Comparison of ENCODE assay signal across 12 mouse cellular contexts in the genomic region with DNA sequence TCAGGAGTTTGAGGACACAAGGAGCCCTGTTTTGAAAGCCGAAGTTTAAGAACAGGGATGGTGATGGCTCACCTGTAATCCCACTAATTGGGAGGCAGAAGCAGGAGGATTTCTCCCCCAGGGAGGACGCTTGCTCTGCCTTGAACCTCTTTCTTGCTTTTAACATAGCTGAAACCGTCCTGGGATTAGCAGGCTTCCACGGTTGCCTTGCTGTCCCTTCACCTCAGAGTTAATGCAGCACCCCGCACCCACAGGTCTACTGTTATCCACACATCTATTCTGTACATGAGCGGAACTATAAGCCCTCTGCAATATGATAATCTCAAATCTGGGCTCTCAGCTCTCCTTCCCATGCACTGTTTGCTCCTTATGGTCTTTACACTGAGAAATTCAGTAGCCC. TPM values are rescaled to one million over a fixed set of nuclear protein-coding genes. Genes with fewer than 3 reads are reported as not detected.
"Had no signal": no experiment of that assay in that cellular context is flagged by ENCODE, and none has a peak within 500 bp of the region (broad histone marks: within the 10 kb centered on the region; RNA-seq: fewer than 3 reads in every experiment).

No protein-coding gene starts in this region.

- ATAC-seq: hindbrain, embryonic 16.5 days had no signal

- H3K9ac ChIP-seq: heart, embryonic 13.5 days; heart, embryonic 15.5 days; hindbrain, embryonic 14.5 days; intestine, embryonic 15.5 days; limb, embryonic 12.5 days had no signal

- H3K4me3 ChIP-seq: gastrocnemius, adult 2 months; heart, embryonic 13.5 days; heart, embryonic 15.5 days; intestine, embryonic 15.5 days; layer of hippocampus, adult 2 months; left cerebral cortex, adult 2 months; limb, embryonic 10.5 days; limb, embryonic 12.5 days had no signal

- H3K9me3 ChIP-seq: heart, embryonic 13.5 days; heart, embryonic 15.5 days; intestine, embryonic 15.5 days; limb, embryonic 10.5 days; limb, embryonic 12.5 days had no signal

- H3K36me3 ChIP-seq: heart, embryonic 13.5 days; heart, embryonic 15.5 days; intestine, embryonic 15.5 days had no signal

- H3K27me3 ChIP-seq: heart, embryonic 13.5 days; heart, embryonic 15.5 days; intestine, embryonic 15.5 days; limb, embryonic 12.5 days had no signal

- H3K4me2 ChIP-seq: heart, embryonic 11.5 days; heart, embryonic 13.5 days; heart, embryonic 15.5 days; hindbrain, embryonic 14.5 days; intestine, embryonic 15.5 days; limb, embryonic 12.5 days had no signal

- H3K27ac ChIP-seq: gastrocnemius, adult 2 months; heart, embryonic 13.5 days; heart, embryonic 15.5 days; hindbrain, embryonic 14.5 days; intestine, embryonic 15.5 days; layer of hippocampus, adult 2 months; left cerebral cortex, adult 2 months; limb, embryonic 10.5 days; limb, embryonic 12.5 days had no signal

RNA-seq across cellular contexts. Expression of a gene that starts 28.0 kb away (rescaled TPM):
- polyA plus RNA-seq: heart, postnatal 0 days had no signal
